Mouse (Mus musculus): ENCODE measurements around the gene Ndrg4.

Gene Ndrg4

GRCm38 (mm10) chr8:95716546-95717335 is 40.0 kb downstream of the Ndrg4 start:
- no peak for DNase-seq (ENCODE audit: low spot score in 2 of 2)

GRCm38 (mm10) chr8:95727625-95728024 is 50.8 kb downstream of the Ndrg4 start:
- DNase-seq (ENCODE audit: low spot score in 2 of 2): no peak

GRCm38 (mm10) chr8:95738596-95738995 is 61.8 kb downstream of the Ndrg4 start:
- peak in 1 of 2 experiments; percentile 41 for DNase-seq (ENCODE audit: low spot score in 2 of 2)

- no peak for DNase-seq (ENCODE audit: low spot score in 2 of 2)
Measured at GRCm38 (mm10) chr8:95741732-95742131, 65.0 kb downstream of the Ndrg4 start.

- DNase-seq (ENCODE audit: low spot score in 2 of 2): no peak
Measured at GRCm38 (mm10) chr8:95748028-95748427, 71.2 kb downstream of the Ndrg4 start.

GRCm38 (mm10) chr8:95751924-95752323 is 75.1 kb downstream of the Ndrg4 start:
- DNase-seq (ENCODE audit: low spot score in 2 of 2): no peak

- DNase-seq (ENCODE audit: low spot score in 2 of 2): no peak
Measured at GRCm38 (mm10) chr8:95760323-95760722, 83.5 kb downstream of the Ndrg4 start.

- DNase-seq (ENCODE audit: low spot score in 2 of 2): no peak
Measured at GRCm38 (mm10) chr8:95764133-95764532, 87.4 kb downstream of the Ndrg4 start.

Measured in right cerebral cortex, adult 2 months (tissue).